Mouse (Mus musculus) cerebellum, postnatal 14 days (tissue): ENCODE results near the gene Ndrg3.

Experiments used
- DNase-seq, 2 experiments: peaks; one replicate each; pipeline ENCODE4 v3.0.0; 2021; ENCODE audit warnings: mixed read lengths in 2 of 2

Ndrg3 gene

DNA sequence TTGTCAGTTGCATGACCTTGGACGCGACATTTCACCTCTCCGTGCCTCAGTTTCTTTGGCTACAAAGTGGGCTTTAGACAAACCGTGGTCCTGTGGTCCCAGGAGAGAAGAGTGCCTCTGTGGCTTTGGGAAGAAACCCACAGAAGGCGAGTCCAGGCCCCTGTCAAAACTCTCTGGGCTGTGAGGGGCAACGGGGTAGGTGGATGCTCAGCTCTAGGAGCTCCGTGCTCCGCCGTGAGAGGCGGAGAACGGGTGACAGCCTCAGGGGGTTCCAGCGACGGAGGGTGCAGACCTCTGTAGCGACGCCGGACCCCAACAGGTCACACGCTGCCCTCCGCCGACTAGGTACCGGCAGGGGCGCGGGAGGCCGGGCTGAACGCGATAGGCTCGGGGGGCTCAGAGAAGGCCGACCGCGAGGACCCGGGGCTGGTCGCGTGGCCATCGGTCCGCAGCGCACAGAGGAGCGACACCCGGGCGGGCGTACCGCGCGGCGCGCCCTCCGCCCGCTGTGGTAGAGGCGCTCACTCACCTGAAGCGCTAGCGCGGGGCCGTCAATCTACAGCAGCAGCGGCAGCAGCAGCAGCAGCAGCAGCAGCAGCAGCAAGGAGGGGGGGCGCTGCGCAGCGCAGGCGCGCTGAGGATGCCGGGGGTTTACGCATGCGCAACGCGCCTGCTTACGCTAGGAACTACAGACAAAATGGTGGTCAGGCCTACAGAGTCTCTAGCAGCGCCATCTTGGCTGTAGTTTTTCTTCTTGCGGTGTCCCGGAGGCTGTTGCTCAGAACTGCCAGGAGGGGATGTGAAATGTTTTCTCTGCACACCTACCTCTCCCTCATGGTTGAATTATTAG is at the start of gene Ndrg3:
Gene Ndrg3 (minus strand): TSS at position 587 of the 850 bp plus-strand sequence.
- DNase-seq: peak; percentile 98

DNA sequence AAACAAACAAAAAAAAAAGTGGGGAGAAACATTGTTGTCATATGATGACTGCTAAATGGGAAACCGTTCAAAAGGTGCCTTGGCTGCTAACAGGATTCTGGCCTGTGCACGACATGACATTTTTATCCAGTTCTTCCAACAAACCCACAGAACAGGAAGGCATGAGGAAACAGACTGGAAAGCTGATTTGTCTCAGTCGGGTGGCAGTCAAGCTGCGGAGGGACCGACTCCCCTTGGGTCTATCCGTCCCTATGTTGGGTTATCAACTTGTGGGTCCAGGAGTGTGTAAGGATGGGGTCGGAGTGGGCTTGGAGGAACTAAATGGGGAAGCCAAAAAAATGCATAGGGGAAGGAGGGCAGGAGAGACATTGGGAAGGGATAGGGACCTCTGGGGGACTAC is 49.6 kb upstream of the Ndrg3 start:
- DNase-seq: no peak

DNA sequence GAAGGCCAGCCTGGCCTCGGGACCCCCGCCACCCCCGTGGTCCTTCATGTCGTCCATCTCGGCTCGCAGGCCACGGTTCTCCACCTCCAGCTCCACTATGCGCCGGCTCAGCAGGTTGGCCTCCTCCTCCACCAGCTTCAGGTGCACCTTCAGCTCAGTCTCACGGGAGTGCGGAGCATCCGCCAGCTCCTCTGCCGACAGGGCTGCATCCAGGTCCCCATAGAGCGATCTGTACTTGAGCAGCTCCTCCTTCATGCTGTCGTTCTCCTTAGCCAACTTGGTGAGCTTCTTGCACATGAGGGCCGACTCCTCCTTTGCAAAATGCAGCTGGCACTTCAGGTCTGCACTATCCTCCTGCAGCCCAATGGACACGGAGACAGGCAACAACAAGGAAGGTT is 48.8 kb upstream of the Ndrg3 start:
- DNase-seq: no peak

DNA sequence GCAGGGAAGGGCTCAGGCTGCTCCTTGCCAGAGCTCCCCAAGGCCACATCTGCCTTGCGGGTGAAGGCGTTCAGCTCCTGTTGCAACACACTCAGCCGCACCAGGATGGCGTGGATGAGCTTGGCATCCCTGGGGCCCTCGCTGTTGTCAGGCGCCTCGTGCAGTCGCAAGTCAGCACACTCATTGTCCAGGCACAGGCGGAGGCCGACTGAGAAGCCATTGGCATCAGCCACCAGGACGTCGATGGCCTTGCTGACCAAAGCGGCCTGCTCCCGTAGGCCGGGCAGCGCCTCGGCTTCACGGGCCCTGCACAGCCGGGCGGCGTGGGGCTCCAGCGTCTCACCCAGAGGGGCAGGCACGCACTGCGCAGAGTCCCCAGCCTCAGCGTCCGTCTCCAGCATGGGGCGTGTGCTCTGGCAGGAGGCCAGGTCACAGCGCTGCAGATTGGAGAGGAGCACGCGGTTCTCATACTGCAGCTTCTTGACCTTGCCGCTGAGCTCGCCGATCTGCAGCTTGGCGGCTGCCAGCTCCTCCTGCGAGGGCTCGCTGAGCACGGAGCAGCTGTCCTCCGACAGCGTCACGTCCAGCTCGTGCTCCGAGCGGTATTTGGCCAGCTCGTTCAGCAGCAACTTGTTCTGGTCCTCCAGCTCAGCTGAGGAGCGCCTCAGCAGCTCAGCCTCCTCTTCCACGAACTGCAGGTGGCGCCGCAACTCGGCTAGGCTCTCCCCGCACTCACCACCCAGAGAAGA is 48.2 kb upstream of the Ndrg3 start:
- DNase-seq: peak; percentile 73 to 74

DNA sequence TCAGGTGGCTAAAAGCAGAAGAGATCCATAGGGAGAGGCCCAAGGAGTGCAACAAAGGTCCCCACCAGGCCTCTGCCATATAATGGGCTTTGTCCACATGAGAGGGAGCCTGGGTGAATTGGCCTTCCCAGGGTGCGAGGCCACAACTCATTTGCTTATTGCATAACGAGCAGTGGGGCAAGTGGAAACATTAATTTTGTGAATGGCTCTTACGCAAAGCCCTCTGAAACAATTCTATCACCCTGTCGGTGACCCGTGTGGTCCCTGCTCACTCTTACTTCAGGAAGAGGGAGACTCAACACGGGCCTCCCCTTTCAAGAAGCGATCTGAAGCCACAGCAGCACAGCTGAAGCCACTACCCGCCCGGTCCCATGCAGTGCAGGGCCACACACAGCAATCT is 45.4 kb upstream of the Ndrg3 start:
- no peak for DNase-seq

DNA sequence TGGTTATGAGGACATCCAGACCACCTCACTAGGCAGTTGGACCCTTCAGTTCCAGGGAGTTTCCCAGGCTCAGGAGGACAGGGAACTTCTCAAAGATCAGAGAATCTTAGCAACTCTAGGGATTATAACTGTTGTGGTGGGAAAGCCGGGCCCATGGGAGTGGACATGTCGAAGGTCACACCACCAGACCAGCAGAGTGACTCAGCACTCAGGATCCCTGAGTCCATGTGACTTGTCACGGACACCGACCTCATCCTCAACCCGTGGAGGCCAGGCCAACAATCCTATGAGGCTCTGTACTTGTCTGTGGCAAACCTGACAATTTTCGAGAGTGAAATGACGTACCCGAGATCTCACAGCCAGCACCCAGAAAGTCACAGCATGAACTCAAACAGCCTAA is 44.5 kb upstream of the Ndrg3 start:
- no peak for DNase-seq

DNA sequence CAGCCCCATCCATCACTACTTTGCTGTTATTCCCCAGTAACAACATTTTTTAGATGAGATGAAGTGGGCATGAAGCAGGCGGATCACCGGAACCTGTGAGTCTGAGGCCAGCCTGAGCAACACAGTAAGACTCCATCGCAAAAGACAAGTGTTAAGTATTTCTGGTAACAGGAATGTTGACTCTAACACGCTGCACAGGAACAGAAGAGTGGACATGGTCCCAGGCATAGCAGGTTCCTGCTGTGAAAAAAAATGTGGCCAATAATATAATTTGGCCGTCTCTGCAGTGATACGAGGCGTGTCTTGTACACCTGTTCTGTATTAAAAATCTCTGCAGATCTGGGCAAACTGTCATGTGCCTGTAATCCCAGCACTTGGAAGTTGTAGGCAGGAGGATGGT is 43.5 kb upstream of the Ndrg3 start:
- DNase-seq: peak; percentile 79 to 88

DNA sequence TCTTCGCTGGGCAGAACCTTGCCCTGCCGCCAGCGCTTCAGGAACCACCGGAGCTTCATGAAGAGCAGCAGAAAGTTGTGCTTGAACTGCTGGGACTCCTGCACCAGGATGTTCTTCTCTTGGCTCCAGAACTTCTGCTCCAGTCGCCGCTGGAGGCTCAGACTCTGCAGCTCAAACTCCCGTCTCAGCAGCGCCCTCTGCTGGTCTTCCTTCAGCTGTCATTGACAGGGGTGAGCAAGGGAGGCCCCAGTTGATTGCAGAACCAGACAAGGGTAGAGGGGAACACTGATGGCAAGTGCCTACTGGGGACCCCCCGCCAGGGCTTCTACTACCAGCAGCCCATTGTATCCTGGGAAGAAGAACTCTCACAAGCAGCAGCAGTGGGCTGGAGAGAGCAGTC is 38.9 kb upstream of the Ndrg3 start:
- peak; percentile 91 to 97 for DNase-seq

DNA sequence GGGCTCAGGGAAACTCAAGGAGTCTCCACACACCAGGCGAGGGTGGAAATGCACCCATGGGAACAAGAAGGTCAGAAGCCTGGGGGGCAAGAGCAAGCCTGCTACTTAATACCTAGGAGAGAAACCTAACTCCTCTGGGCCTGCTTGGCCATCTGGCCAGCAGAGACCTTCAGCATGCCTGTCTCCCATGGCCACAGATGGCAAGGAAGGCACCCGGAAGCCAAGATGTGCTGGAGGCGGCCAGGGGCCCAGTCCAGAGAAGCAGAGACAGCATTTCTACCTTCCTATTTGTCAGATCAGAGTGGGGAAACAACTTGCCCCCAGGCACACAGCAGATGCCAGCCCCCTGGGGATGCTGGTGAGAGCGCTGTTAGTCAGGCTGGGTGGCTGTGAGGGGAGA is 36.4 kb upstream of the Ndrg3 start:
- no peak for DNase-seq

DNA sequence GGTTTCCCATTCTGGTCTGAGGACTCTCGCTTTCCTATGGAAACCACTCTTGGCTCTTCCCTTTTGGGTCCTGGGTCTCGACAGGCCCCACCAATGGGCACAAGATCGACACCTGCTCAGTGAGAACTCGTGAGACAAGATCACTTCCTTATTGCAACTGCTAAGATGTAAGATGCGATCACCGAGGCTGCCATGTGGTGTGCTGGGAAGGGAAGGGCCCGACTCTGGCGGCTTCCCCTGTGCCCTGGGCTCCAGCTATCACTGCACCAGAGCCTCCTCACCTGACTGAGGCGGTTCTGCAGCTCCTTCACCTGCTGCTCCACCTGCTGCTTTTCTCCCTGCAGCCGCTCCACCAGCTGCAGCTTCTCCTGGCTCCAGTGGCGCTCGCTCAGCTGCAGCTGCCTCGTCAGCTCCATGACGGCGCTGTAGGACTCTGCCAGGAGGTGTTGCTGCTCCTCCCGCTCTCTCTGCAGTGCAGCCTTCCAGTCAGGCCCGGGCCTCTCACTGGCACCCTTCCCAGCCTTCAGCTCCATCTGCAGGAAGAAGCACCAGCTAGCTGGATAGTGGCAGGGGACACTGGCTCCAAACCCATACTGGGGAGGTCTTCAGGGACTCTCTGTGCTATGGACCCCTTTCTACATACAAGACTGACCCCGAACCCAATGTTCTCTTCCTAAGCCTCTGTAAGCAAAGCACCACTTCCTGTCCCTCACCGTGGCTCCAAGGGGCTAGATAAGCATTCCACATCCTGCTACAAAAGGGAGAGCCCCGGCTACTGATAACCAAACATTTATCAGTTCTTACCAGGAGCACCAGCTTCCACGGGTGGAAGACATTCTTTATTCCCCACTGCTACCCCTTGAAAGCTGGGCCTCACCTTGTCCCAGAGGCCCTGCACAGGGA is 35.5 kb upstream of the Ndrg3 start:
- peak; percentile 79 for DNase-seq

DNA sequence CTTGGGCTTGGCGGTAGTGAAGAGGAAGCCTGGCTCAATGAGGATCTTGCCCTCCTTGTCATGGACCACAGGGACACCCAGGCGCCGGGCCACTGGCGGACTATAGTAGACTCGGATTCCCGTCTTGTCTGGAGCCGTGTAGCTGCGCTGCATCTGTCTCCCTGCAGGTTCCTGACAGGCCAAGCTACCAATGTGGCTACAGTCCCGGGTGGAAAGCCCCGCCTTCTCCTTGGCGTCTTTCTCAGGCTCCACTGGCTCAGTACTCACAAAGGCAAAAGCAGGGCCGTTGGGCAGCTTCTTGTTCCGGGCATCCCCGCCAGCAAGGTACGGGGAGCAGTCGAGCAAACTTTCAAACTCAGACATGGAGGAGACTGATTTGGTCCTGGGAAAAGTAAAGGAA is 29.3 kb upstream of the Ndrg3 start:
- no peak for DNase-seq

DNA sequence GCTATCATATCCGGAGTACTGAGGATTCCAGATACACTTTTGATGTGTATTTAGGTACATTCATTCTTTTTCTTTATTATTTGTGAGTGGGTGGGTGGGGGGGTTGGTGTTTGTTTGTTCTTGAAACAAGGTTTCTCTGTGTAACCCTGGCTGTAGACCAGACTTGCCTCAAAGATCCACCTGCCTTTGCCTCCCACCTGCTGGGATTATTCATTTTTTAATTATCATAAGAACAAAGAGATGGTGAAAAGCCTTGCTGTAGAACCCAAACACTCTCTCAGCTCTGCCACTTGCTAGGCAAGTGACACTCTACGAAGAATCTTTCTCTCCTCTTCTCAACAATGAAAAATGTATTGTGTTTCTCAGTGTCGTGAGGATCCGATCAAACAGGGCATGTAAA is 27.4 kb upstream of the Ndrg3 start:
- no peak for DNase-seq

DNA sequence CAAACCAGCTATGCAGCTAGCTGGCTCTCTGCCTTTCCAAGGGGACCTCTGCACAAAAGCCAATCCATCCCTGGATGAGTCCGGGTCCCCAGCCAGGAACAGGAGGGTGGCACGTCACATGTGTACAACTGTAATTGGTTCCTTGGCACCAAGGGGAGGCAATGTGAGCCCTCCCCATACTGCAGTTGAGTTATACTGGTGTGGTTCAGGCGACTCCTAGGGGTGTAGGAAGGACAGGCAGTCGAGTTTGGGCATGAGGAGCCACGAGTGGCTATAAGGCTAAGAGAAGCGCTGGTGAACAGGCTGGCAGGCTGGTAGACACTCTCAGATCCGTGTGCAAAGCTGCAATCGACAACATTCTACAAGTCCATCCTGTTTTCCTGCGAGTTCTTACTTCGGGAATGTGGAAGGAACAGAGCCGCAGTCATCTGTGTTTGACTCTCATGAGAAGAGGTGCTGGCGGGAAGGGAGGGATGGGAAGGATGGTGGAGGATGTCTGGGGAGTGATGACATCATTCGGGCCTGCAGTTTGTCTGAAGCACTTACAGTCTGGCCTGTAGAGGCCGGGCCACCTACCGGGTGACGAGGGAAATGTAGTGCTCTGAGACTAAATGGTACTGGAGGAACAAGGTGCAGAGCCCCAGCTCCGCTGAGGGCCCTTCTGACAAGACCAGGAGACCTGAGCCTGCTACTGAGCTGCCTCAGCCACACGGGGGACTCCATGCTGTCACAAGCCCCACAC is 24.8 kb upstream of the Ndrg3 start:
- DNase-seq: no peak

DNA sequence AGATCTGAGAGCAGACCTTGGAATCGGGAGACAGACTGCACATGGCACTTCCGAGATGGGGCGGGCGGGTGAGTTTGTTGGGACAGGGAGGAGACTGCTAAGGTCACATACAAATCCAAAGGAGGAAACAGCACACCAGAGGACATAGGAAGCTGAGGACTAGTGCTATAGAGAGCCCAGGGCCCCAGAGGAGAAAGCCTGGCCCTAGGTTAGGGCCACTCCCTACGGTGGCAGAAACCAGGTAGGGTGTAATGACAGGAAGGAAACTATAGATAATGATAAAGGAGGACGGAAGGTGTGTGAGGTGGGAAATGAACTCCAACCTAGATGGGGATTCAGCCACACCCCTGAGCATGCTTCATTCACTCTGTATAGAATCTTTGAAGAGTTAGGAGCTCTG is 20.5 kb upstream of the Ndrg3 start:
- DNase-seq: no peak

DNA sequence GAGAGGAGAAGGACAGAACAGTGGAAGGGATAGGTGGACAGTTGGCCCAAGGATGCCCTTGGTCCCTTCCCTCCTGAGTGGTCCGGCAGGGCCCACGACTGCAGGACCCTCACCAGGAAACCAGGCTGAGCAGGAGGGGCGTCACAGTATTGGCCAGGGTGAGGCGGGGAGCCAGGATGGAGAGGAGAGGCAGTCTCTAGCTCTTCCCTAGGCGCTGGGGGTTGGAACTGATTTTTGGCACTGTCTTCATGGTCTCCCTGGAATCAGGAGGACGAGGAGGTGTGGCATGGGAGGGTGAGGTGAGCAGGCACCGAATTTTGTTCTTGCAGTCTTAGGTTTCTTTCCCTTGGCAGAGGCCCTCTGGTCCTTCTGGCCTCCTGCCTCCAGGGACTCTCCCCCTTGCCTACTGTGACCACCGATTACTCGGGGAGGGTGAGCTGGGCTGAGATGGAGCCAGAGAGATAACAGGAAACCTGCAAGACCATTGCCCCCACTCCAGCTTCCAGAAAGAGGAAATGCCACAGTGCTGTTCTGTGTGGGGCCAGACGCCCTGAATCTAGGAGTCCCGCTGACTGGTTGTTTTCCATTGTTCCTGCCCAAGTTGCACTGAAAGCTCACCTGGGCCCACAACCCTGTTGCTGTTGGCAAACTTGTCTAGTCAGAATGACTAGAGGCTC is 18.9 kb upstream of the Ndrg3 start:
- DNase-seq: peak; percentile 49 to 58

DNA sequence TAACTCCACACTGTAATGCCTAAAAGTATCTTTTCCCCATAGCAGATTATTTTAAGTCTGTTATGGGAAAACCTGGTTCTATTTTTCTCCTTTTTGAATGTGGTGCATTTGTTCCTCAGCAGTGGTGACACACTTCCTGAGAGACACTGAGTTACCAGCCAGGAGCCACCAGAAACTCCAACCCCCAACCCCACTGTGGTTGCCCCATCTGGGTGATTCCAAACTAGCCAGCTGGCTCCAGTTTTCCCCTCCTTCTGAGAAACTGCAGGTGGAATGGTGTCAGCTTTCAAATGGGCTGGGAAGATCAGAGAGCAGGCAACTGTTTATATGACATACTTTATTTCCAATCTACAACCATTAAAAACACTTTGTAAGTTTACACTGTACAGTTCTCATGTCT is 18.3 kb upstream of the Ndrg3 start:
- no peak for DNase-seq

DNA sequence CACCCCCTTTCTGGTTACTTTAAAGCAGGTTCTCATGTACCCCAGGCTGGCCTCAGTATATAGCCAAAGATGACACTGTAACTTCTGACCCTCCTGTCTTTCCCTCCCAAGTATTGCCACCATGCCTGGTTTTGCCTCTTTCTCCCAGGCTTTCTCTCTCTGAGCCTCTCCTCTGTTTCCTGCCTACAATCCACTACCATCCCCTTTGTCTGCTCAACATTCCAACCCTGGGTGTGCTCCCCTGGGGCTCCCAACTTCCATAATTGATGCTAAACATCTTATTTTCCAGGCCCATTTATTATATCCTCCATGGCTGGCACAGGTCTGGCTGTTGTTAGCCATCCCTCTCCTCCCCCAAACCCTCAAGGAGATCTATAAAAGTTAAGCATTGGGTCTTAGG is 16.7 kb upstream of the Ndrg3 start:
- no peak for DNase-seq

DNA sequence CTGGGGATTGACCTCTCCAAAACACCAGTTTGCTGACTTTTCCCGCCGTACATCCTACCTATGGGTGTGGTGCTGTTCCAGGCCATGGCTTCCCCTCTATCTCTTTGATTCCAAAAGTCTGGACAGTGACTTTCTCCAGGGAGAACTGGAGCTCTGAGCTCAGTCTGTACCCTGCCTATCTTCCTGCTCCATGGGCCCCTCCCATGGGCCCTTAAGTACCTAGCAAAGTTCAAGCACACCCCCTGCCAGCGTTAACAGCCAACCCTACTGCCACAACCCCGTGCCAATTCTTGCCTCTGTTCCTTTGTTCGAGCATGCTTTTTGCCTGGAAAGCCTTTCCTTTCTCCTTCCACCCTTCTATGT is 15.4 kb upstream of the Ndrg3 start:
- DNase-seq: peak in 1 of 2 experiments; percentile 21

DNA sequence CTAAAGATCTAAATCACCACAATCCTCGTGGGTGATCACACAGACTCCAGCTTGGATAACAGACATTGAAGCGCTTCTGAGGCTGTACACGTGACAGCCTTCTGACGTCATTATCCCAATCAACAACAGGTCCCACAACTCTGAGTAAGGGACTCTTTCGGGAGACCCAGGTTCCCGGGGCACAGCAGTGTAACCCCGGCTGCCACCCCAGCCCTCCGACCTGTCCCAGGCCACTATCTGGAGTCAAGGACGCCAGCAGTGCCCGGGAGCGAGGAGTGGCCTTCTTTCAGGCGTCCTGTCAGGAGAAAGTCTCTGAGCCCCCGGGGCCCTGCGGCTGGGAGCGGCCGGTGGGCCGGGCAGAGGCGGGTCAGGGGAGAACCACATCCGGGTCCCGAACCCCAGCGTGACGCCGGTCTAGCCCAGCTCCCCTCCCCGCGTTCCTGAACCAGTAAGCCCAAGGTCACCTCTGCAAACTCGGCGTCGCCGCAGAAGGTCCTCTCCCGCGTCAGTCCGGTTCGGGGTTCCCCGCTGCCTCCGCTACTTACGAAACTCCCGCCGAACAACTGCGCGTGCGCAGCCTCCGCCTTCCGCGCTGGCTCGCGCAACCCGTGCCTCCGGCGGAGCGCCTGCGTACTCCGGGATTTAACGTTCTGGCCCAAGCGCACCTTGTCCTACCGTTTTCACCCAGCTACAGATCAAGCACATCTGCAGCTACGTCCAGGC is 14.8 kb upstream of the Ndrg3 start, which contains the start of gene Dsn1:
Gene Dsn1 (minus strand): TSS at position 644 of the 723 bp plus-strand sequence.
- peak; percentile 93 for DNase-seq

DNA sequence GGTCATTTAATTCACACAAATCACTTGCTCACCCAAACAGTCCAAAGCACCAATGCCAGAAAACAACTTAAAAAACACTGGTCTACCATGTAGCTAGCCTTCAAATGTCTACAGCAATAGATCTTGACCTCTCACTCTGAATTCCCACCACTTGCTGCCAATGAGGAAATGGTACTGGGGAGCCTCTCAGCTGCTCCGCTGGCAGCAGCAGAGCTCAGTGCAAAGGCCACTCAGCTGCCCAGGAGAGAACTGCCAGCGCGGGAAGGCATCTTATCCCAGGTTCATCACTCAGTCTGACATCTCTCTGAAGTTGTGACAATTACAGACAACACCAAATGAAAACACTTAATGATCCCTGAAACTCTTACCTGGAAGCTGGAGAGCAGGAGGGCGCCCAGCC is 10.5 kb upstream of the Ndrg3 start:
- no peak for DNase-seq

DNA sequence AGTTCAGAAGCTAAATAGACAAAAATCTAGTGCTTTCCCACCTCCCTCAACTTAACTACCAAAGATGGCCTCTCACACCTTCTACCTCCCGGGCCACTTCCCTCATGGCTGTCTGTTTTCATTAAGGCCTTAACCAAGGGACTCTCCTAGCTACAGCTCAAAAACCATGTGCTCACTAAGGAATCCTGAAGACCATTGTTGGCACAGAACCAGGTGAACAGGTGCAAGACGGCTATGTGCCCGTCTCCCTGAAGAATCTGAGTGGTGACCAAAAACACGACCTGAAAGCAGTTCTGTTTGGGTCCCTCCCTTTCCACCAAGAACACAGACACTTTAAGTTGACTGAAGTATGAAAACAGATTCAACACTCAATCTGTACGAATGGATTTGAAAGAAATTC is 6.4 kb upstream of the Ndrg3 start:
- peak; percentile 80 to 88 for DNase-seq
